Mouse (Mus musculus): ENCODE data around the gene Snap23.

DNA sequence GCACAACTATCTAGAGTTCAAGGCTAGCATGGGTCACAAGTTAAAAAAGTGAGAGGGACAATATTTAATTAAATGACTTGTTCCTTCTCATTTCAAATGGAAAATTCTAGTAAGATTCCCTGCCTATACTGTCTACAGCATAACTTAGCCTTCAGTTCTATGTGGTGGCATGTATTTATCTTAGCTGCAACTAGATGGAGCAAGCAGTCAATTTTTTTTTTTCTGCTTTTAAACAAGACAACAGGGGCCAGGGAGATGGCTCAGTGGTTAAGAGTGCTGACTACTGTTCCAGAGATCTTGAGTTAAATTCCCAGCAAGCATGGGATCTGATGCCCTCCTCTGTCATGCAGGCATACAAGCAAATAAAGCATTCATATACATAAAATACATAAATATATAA, 37.9 kb upstream of the Snap23 start:
- TF ChIP-seq CTCF (IDR thresholded peaks at IDR 0.05; ENCODE audit: insufficient read depth, low read length): no peak
- TF ChIP-seq POLR2A (IDR thresholded peaks at IDR 0.05; ENCODE audit: borderline replicate concordance, extremely low read depth, low read depth, low read length): no peak
